Mouse (Mus musculus): ENCODE data around the gene Aco2.

The Aco2 gene

DNA sequence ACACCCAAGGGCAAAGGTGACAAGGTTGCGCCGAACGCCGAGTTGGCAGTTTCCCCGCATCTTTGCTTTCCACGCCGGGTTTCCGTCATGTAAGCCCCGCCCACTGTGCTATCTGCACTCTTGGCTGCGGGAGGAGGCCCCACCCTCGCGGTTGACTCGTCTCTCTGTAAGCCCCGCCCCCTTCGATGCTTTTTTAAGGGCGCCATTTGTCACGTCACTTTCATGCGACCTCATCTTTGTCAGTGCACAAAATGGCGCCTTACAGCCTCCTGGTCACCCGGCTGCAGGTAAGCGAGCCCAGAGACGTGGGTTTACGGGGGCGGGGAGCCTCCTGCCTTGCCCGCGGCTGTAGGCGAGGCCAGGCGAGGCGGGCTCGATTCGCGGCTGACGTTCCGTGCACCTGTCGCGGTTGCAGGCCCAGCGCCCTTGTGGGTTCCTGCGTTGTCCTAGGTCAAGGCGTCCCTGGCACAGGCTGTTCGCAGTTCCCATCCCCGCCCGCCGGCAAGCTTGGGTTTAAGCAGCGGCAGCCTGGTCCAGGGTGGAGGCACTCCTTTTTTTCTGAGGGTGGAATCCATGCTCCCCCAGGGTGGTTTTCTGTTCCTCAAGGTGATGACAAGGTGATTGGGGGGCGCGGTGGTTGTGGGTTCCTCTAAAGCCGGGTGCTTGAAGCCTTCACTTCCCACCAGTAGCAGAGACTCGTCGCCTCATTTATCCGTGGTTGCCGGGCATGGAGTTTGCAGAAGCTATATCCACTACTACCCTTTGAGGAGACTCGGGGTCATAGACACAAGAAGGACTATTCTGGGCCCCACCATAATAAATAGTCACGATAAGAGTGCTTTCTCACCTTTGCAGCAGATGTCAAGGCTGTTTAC, at the start of gene Aco2:
Aco2 (plus strand) TSS at position 48 of the 875 bp plus-strand sequence.
- DNase-seq (ENCODE audit: low read depth) = peak; percentile 100

GRCm38 (mm10) chr15:81822631-81823030, 49.5 kb upstream of the Aco2 start:
- DNase-seq (ENCODE audit: low read depth) = no peak

DNA sequence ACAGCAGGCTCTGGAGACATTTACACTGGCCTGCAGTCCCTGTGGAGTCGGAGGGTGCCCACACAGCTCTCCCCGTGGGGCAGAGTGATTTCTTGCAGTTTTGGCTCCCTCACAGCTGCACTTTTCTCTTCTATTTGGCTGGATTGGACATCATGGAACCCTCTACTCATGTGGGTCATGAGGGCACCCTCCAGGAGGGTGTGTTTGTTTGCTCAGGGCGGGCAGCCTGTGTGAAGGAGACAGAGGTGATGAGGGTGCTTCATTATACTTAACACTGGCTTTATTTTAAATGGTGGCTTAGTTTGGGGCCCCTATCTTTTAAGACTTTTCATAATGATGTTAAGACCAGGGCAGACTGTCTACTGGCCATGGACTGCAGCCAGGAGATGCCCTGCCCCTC, 47.3 kb upstream of the Aco2 start:
- DNase-seq (ENCODE audit: low read depth) = no peak

DNA sequence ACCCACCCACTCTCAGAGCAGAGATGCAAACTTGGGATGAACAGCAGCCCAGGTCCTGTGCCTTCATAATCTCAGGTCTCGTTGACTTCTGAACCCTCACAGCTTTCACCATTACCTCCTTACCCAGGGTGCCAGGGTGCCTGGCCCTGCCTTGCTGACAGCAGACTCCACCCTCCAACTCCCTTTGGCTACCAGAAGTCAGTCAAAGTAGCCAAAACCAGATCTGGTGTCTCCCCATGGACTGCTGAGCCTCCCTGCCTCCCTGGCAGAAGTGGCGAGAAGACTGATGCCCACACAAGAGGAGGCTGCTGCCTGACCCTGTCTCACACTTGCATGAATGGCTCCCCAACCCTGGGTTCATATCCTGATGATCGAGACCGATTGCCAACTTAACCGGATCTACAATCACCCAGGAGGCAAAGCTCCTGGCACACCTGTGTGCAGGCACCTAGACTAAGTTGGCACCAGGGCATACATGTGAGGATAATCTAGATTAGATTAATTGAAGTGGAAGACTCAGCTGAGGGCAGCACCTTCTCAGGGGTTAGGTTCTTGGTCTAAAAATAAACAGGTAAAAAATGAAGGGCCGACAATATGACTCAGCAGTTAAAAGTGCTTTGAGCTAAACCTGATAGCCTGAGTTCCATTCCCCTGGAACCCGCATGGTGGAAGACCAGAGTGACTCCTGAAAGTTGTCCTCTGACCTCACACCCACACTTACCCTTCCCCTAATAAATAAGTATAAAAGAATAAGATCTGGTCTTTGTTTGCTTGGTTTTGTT, 43.5 kb upstream of the Aco2 start:
- no peak for DNase-seq (ENCODE audit: low read depth)

GRCm38 (mm10) chr15:81829208-81829580, 42.9 kb upstream of the Aco2 start:
- no peak for DNase-seq (ENCODE audit: low read depth)

GRCm38 (mm10) chr15:81830530-81830929, 41.6 kb upstream of the Aco2 start:
- no peak for DNase-seq (ENCODE audit: low read depth)

DNA sequence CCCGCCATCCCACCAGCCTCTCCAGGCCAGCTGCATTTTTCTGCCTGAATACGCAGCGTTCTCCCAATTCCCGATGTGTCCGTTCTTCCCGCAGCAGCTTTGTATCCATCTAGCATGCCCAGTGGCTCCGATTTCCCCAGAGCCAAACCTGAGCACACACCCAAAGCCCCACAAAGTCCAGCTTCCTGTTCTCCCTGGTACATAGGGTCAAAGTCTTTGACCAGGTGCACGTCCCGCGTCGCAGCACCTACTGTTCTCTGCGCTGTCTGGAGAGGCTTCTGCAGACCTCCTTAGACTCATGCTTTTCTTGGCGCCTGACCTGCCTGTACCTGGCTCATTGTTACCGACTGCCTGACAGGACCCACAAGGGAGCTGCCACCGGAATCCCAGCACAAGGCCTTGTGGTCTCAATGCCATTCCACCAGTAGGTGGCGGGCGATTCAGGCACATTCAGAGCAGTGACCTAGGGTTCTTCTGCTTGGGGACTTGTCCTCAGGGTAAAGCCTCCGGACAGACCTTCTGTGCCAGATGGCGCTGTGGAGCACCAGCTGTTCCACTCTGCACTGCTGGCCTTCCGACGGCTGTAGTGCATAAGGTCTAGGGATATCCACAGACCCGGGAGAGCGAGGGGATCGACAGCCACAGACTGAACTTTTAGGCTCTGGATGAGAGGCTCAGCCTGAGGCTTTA, 40.8 kb upstream of the Aco2 start:
- peak; percentile 92 for DNase-seq (ENCODE audit: low read depth)

DNA sequence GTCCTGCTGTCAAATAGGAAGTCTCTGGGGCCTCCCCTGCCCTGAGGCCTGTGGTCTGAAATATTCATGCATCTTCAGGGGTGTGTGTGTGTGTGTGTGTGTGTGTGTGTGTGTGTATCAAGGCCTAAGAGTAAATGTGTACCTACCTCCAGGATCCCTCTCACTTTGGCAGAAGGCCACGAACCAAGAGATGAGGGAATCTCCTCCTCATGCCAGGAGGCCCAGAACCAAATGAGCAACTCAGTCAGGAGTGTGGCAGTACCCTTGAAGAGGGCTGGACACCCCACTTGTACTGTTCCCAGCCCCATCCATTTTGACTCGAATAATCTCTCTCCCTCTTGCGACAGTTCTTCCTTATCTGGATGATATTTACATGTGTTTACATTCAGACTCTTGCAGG, 39.9 kb upstream of the Aco2 start:
- no peak for DNase-seq (ENCODE audit: low read depth)

GRCm38 (mm10) chr15:81833481-81833880, 38.6 kb upstream of the Aco2 start:
- no peak for DNase-seq (ENCODE audit: low read depth)

DNA sequence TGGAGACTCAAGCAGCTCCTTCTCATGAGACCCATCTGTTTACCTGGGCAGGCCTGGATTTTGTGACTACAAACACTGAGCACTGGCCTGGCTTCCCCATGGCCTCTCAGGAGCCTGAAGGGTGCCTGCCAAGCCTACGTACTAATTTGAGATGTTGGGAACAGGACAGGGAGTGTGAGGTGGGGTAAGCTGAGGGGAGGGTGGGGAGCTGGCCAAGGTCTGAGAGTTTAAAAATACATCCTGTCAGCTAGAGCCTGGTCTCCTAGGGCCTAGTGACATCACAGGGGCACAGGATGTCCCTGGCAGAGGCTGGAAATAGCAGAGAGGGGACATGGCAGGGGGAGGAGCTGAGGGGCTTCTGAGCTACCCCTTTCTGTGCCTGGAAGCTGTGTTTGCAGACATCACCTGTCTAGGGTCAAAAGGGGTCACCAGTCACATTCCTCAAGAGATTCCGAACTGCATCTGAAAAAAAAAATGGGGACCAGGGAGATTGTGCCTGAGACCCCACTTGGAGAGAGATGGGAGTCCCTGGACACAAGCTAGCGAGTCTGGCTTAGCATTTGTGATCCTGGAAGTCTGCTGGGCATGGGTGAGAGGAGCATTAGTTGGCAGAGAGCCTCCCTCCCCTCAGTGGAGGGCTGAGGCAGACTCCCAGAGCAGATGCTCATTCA, 37.8 kb upstream of the Aco2 start:
- no peak for DNase-seq (ENCODE audit: low read depth)

DNA sequence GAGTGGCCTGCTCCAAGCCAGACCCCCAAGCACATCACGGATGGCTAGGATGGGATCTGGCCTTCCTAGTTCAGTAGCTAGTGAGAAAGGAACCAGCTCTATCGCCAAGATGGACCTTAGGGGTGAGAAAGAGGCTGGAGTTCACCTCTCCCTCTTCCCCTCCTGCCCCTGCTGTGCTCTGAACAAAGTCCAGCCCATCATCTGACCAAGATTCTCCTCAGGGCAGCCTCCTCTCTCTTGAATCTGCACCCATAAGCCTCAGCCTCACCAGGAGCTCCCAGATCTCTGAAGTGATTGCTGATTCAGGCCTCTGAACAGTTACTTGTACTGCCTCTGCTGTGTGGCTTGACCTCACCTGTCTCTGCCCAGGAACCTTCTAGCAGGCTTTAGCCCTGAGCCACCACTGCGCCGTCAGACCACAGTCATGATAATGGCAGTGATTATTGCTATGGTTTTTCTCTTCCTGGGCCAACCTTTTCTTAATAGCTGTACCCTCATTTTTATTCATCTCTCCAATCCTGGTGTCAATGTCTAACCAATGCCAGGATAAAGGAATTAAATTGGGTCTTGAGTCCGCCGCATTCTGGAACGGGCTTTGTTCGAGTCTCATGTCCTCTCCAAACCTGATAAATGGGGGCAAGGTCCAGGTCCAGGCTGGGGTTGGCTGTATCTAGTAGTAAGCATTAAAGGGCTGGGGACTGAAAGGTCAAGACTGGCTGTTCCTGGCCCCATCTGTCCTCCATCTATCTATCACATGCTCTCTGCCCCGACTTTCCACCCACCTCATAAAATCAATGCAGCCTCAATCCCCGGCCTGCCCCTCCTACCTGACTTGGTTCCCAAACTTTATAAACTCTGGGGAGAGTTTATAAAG, 36.9 kb upstream of the Aco2 start:
- no peak for DNase-seq (ENCODE audit: low read depth)

DNA sequence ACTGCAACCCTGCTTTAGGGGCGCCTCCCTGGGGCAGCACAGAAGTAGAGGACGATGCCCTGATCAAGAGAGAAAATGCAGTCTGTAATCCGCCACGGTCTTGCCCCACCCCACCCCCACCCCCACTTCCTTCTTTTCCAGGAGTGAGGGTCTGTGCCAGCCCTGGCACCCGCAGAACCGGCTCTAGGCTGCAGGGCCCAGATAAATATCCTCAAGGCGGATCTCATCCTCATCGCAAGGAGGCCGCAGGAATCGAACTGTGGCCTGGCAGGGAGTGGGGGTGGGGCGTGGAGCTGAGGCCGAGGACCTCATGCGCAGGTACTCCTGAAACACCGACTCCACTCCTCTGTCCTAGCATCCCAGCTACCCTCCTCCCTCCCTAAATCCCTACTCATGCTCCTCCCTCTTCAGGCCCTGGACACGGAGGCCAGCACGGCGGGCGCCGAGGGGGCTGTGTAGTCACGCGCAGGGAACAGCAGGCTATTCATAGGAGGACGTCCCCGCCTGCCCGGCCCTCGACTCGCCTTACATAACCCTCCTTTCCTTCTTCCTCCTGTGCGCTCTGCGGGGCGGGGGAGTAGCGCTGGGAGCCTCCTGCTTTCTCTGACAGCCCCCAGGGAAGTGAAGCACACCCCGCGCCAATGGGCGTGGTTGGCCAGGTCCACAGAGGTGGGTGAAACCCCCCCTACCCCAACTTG, 35.8 kb upstream of the Aco2 start:
- no peak for DNase-seq (ENCODE audit: low read depth)

- DNase-seq (ENCODE audit: low read depth) = peak; percentile 40
These were observed 34.9 kb upstream of the Aco2 start for GRCm38 (mm10) chr15:81836966-81837920.

DNA sequence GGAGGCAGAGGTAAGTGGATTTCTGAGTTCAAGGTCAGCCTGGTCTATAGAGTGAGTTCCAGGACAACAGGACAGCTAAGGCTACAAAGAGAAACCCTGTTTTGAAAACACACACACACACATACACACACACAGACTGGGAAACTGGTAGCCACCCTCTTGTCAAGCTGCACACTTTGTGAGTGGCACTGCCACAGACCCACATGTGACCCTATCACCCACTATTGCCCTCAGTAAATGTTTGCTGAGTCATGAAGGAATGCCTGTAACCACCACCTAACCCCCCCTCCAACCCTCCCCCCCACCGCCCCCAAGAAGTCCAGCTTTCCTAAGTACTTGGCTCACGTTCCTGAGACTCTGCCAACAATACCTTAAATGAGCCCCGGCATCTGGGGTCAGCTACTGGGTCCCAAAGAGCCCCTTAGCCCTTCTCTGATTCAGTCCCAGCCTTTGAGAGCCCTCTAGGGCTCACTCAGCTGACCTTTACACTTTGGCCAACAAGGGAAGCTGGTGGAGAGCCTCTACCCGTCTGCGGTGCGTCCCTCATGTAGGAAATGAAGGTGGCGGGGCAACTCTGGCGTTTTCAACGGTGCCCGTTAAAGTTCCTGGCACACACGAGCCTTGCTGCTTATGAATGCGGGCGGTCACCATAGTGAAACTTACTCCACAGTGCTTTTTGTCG, 33.4 kb upstream of the Aco2 start:
- DNase-seq (ENCODE audit: low read depth) = peak; percentile 44

- peak; percentile 91 for DNase-seq (ENCODE audit: low read depth)
These were observed 32.5 kb upstream of the Aco2 start for GRCm38 (mm10) chr15:81839634-81840033.

DNA sequence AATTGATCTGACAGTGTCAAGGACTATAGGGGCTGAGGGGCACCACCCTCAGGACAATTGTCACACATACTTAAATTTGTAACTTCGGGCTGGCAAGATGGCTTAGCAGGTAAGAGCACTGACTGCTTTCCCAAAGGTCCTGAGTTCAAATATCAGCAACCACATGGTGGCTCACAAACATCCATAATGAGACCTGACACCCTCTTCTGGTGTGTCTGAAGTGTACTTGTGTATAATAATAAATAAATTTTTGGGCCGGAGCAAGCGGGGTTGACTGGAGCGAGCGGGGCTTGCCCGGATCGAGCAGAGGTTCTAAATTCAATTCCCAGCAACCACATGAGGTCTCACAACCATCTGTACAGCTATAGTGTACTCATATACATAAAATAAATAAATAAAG, 31.8 kb upstream of the Aco2 start:
- no peak for DNase-seq (ENCODE audit: low read depth)

GRCm38 (mm10) chr15:81842275-81842674, 29.8 kb upstream of the Aco2 start:
- DNase-seq (ENCODE audit: low read depth) = no peak

DNA sequence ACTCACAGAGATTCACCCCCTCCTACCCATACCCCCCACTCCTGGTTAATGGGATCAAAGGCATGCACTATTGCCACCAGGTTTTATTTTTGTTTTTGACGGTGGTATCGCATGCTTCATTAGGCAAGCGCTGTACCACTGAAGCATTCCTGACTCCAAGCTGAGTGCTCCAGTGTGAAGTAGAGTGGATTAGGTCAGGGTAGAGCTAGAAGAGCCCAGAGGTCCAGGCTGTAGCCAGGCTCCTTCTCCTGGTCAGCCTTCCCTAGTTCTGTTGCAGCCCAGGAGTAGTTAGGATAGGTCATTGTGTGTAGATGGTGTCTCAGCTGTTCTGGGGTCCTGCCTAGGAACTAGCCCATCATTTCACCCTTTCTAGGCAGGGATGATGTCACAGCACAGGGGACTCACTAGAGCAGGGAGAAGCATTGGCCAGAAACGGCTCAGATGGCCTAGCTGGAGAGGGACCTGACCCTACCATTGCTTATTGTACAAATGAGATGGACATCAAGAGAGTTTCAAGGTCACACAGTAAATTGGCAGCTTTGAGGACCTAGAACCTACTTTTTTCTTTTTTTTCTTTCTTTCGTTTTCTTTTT, 27.0 kb upstream of the Aco2 start:
- no peak for DNase-seq (ENCODE audit: low read depth)

Measured in NIH3T3 (cell line).